Mouse (Mus musculus) CD4-positive, CD25-positive, alpha-beta regulatory T cell, adult 4 months (primary cell): ENCODE results near the gene Bhlha9. TPM values are rescaled to one million over a fixed set of nuclear protein-coding genes. Genes with fewer than 3 reads are reported as not detected.
"Not testable (repeated sequence)": the region's sequence is repeated elsewhere in the genome, so short reads cannot be mapped to it uniquely, and the experiment has no call there.

Experiments
- ATAC-seq: one replicate; pipeline ENCODE4 v1.8.0; 2017
- polyA plus RNA-seq, 2 experiments: library from polyadenylated mRNA; unstranded; fragments of 100-300 nt; shearing (Covaris generic); gene quantifications; one replicate each; pipeline ENCODE4 v1.2.1; 2017

Gene Bhlha9
- polyA plus RNA-seq, 2 experiments from 2014 or later, result not detected

DNA sequence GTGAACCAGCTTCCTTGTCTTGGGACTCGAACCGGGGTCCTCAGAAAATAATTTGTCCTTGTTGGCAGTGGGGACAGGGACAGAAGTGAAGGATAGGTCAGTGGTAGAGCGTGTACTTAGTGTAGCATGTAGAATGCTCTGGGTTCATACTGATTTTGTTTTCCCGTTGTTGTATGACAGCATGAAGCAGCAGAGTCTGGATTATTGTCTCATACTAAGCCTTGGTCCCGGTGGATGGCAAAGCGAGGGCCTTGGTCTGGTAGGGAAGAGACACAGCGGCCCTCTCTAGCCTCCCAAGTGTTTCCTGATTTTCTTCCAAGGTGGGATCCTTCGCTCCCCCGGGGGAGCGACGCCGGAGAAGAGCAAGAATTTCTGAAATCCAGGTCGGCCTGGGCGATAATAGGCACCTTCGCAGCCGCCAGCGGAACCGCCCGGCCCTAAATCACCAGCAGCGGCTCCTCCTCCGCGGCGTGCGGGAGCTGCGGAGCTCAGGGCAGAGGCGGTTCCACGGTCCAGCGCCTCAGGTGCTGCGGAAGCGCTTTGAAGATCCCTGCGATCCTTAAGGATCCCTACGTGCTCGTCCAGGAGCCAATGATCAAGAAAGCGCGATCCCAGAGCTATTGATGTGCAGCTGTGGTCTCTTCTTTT is 6.1 kb upstream of the Bhlha9 start:
- no peak for ATAC-seq

DNA sequence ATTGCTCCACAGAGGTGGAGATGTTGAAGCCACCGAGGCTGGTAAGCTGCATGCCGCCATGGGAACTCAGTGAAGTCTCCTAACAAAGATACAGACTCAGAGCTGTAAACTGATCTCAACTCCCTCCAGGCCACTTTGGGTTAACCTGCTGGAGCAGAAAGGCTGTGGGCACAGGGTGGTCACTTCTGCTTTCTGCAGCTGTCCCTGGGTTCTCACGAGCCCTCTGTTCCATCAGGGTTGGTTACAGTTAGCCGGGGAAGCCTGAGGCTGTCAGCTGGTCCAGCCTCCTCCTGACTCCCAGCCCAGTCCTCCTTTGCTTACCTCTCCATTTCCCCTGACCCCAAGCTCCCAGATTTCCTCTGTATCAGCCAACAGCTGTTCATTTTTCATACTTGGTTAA is 4.5 kb upstream of the Bhlha9 start:
- ATAC-seq, result no peak

DNA sequence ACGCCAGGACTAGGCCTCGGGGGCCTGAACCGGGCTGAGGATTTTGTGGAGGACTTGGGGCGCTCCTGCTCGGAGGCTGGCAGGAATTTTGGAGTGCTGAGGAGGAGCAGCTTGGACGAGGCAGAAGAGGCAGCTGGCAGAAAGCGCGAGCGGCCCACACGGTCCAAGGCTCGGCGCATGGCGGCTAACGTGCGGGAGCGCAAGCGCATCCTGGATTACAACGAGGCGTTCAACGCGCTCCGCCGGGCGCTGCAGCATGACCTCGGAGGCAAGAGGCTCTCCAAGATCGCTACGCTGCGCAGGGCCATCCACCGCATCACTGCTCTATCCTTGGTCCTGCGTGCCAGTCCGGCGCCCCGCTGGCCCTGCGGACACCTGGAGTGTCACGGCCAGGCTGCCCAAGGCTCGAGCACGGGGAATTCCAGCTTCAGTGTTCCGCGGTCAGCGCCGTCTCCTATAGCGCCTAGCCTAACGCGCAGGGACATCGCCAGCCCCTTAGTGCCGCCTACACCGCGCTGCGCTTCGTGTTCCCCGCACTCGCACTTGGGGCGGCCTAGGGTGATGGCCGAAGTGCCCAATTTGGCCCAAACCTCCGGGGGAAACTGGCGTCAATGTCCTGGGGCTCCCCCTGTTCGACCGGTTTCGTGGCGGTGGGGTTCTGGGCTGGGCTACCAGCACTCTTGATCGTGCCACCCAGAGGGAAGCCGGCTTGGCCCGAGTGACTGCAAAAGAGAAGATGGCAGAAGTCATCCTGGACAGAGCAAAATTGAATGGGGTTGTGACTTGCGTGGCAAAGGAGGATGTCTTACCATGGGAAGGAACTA is 503 bp downstream of the Bhlha9 start:
- no peak for ATAC-seq

GRCm38 (mm10) chr11:76674199-76674598 is 1.9 kb downstream of the Bhlha9 start:
- ATAC-seq, result no peak

GRCm38 (mm10) chr11:76674704-76675103 is 2.4 kb downstream of the Bhlha9 start:
- no peak for ATAC-seq

- ATAC-seq, result not testable (repeated sequence)
Measured at GRCm38 (mm10) chr11:76679508-76679907, 7.2 kb downstream of the Bhlha9 start, which contains the start of gene Trarg1. TSS of gene Trarg1 (plus strand) at chr11:76679808.

DNA sequence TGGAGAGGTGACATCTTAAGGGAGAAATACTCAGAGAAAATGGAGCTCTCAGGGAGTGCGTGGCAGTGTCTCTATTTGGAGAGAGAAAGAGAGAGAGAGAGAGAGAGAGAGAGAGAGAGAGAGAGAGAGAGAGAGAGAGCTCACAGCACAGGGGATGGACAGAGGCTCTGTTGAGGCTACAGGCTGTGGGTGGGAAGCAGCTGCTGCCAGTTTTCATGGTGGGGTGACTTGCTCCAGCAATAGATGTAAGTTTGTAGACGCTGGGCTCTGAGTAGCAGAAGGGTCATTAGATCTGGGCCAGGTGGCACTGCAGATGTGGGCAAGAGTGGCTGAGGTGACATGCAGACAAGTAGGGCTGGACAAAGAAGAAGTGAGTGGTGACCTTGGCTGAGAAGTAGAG is 13.3 kb downstream of the Bhlha9 start:
- ATAC-seq, result no peak

GRCm38 (mm10) chr11:76692096-76692495 is 19.8 kb downstream of the Bhlha9 start:
- no peak for ATAC-seq

DNA sequence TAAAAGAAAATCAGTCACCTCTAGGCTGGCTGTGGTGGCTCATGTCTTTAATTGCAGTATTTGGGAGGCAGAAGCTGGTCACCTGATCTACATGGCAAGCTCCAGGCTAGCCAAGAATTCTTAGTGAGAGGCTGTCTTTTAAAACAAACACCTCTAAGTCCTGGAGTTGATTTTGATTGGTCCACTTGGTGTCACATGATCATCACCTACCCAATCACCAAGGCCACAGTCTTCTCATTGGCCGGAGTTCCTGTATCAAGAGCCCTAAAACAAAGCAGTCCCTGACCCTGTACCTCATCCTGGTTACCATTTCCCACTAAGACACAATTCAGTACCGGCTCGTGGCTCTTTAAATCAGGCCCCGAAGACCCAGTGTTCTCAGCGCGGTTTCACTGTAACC is 23.5 kb downstream of the Bhlha9 start:
- ATAC-seq, result no peak

- ATAC-seq, result no peak
Measured at GRCm38 (mm10) chr11:76699626-76700025, 27.4 kb downstream of the Bhlha9 start.

GRCm38 (mm10) chr11:76707656-76708055 is 35.4 kb downstream of the Bhlha9 start:
- no peak for ATAC-seq

DNA sequence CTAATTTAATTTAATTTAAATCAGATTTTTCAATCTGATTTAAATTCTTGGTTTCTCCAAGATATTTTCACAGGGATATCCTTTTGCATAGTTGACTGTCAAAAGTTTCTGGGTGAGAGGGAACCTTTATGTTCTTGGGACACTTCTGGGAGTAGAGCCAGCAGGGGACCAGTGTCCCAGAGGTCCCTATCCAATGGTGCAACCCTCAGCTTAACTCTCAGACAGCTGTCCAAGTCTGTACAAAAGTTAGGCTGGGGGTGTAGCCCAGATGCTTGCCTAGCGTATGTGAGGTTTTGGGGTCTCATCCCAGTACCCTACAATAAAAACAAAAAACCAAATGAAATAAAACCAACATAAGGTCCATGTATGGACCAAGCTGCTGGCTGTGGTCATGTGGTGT is 35.8 kb downstream of the Bhlha9 start:
- no peak for ATAC-seq

DNA sequence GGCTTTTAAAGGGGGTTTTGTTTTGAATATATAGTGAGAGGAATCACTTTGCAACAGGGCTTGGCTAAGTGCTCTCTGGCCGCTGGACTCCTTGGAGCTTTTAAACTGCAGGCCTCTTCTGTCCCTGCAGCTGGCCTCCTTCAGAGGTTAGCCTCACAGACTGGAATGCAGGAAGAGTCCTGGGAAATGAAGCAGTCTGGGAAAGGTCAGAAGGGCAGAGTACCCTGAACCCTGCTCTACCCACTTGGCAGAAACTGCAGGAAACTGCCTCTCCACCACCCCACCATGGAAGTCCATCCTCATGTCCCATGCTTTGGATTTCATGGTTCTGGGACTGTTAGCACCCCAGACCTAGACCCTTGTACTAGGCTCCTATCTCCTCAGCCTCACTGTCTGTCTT is 36.6 kb downstream of the Bhlha9 start:
- no peak for ATAC-seq

DNA sequence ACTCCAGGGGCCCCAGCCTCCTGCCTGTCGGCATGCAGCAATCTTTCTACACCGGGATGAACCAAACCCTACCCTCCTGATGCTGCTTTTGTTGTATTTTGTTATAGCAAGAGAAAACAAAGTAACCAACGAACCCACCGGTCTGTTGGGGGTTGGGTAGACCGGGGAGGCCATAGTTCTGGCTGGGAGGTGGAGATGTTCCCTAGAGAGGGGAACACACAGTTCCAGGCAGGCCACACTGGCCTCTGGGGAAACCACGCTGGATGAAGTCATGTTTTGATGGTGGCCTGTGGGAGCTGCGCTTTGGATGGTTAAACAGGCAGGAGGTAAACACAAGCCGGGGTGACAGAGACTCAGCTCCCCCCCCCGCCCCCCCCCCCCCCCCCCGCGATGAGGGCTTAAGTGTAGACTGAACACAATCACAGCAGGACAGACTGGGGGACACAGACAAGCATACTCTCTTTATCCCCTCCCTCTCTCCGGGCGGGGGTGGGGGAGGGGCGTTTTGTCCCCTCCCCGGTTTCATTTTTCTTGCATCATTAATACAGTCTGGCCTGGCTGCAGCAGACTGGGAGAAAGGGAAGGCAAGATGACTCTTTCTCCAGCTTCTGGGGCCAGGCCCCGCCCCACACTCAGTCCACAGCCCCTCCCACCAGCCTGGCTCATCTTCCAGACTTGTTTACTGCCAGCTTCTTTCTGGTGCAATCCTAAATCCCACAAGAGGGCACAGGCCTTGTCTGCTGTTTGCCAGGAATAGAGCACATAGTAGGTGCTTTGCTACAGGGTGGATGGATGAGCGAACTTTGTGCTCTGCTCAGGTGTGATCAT is 37.6 kb downstream of the Bhlha9 start:
- ATAC-seq, result no peak

- no peak for ATAC-seq
Measured at GRCm38 (mm10) chr11:76717000-76717399, 44.7 kb downstream of the Bhlha9 start.

Other genes starting within 250 kb of the Bhlha9 start
- 10 to 100 TPM; 14.5 to 14.6 TPM for gene Abr, start 50.2 kb upstream of the Bhlha9 start, polyA plus RNA-seq
- not detected for gene Trarg1, start 7.3 kb downstream of the Bhlha9 start, polyA plus RNA-seq
- gene Gosr1, start 91.1 kb downstream of the Bhlha9 start, polyA plus RNA-seq, result 10 to 100 TPM; 49.2 to 62.6 TPM
- gene Cpd, start 174.5 kb downstream of the Bhlha9 start, polyA plus RNA-seq, result 1 to 10 TPM; 3.5 to 4.0 TPM
- under 1 TPM in 1 of 2 experiments, not detected in 1; 0.65 TPM for gene Tmigd1, start 229.7 kb downstream of the Bhlha9 start, polyA plus RNA-seq